Mouse (Mus musculus): ENCODE measurements around the gene Ltbp2. TPM values are rescaled to one million over a fixed set of nuclear protein-coding genes. Genes with fewer than 3 reads are reported as not detected.

The Ltbp2 gene
- polyA plus RNA-seq (2012): 0.23 TPM in 2 replicates

DNA sequence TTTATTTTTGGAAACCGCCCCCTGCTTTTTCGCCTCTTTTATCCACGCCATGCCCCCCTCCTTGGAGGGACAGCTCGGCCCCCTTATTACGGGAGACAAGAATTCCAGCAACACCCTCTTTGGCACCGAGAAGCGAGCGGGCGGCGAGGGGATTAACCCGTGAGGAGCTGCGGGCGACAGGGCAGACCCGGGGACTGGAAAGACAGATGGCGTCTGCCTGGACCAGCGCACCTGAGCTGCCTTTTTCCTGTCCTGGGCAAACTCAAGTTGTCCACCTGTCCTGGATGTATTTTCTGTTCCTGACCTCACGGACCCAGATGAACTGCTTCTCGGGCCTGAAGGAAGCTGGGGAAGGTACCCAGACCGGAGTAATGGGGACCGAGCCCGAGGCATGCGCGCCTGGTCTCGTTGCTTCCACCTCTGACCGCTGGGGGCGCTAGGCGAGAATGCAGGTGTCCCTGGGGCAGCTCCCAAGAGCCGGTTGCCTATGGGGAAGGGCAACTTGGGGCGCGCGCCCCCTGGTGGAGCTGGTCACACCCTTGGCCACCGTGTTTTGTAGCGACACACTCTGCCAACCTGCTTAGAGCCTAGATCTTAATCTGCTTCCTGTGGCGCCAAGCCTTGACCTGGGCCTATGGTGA is at the start of gene Ltbp2:
Gene Ltbp2, minus strand, starts transcription at position 52 of the 641 bp plus-strand sequence.
- peaks cover 13% of the 10 kb centered on the region; the same call in 1 of the 2 replicates for H3K9me3 ChIP-seq (ENCODE audit: control insufficient read depth, low read length)
- H3K4me3 ChIP-seq (replicated peaks): peak within 1 kb of the TSS; percentile 1
- no peaks in the 10 kb centered on the region for H3K36me3 ChIP-seq (ENCODE audit: control insufficient read depth)
- H3K27me3 ChIP-seq (ENCODE audit: control insufficient read depth): peaks cover 81% of the 10 kb centered on the region
- TF ChIP-seq TAL1 (IDR thresholded peaks at IDR 0.05; ENCODE audit: low read length) (no peak), GATA1 (IDR thresholded peaks at IDR 0.05; ENCODE audit: low read length) (0 out of 2 replicates have a peak, but pooled peaks have one; percentile 10)
- peaks cover 15% of the 10 kb centered on the region for H3K4me1 ChIP-seq (ENCODE audit: control insufficient read depth)

DNA sequence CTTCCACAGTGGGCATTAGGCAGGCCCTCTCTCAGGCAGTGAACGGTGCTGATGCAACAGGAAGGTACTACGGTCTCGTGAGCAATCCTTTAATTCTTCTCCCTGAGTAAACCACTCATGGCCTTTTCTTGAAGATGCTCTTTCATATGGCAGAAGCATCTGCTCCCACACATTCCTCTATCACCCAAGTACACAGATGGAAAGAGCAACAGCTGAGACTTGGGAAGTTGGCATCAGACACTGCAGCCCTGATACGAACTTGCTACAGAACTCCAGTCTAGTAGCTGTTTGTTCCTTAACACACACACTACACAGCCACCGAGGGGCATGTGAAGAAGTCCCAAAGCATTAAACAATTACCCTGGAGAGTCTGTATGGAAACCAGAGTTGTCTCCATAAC is 48.0 kb upstream of the Ltbp2 start:
- Histone ChIP-seq H3K36me3 (ENCODE audit: control insufficient read depth) (peaks cover 99% of the 10 kb centered on the region), H3K9me3 (ENCODE audit: control insufficient read depth, low read length) (no peaks in the 10 kb centered on the region), H3K27me3 (ENCODE audit: control insufficient read depth) (no peaks in the 10 kb centered on the region), H3K4me3 (replicated peaks) (no peak overlapping the region), H3K4me1 (ENCODE audit: control insufficient read depth) (no peaks in the 10 kb centered on the region)
- TF ChIP-seq TAL1 (IDR thresholded peaks at IDR 0.05; ENCODE audit: low read length) (no peak), GATA1 (IDR thresholded peaks at IDR 0.05; ENCODE audit: low read length) (no peak)

- TF ChIP-seq GATA1 (IDR thresholded peaks at IDR 0.05; ENCODE audit: low read length): no peak
- no peak for TF ChIP-seq TAL1 (IDR thresholded peaks at IDR 0.05; ENCODE audit: low read length)
- Histone ChIP-seq H3K9me3 (ENCODE audit: control insufficient read depth, low read length) (no peaks in the 10 kb centered on the region), H3K36me3 (ENCODE audit: control insufficient read depth) (peaks cover 100% of the 10 kb centered on the region), H3K4me3 (replicated peaks) (no peak overlapping the region), H3K4me1 (ENCODE audit: control insufficient read depth) (no peaks in the 10 kb centered on the region), H3K27me3 (ENCODE audit: control insufficient read depth) (no peaks in the 10 kb centered on the region)
Measured at GRCm38 (mm10) chr12:84921881-84922419, 45.6 kb upstream of the Ltbp2 start.

DNA sequence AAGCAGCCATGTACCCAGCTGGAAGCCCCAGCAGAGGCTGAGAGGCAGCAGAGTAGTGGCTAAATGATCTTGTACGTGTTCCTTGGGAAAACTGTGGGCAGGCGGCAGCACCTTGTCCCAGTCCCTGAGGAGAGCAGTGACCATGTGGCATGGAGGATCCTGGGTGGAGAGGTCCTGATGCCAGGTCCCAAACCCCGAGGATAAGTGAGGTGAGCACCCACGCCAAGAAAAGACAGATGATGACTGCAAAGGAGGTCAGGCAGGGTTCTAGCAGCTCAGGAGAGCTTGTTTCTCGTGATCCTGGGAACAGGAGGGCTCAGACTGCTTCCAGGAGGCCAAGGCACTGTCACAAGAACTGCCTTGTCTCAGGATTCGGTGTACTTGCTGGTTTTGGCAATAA is 42.5 kb upstream of the Ltbp2 start:
- TF ChIP-seq GATA1 (IDR thresholded peaks at IDR 0.05; ENCODE audit: low read length) (no peak), TAL1 (IDR thresholded peaks at IDR 0.05; ENCODE audit: low read length) (no peak)
- no peaks in the 10 kb centered on the region for H3K9me3 ChIP-seq (ENCODE audit: control insufficient read depth, low read length)
- H3K4me3 ChIP-seq (replicated peaks): no peak overlapping the region
- H3K27me3 ChIP-seq (ENCODE audit: control insufficient read depth): no peaks in the 10 kb centered on the region
- H3K36me3 ChIP-seq (ENCODE audit: control insufficient read depth): peaks cover 85% of the 10 kb centered on the region
- H3K4me1 ChIP-seq (ENCODE audit: control insufficient read depth): no peaks in the 10 kb centered on the region

GRCm38 (mm10) chr12:84917799-84918198 is 41.5 kb upstream of the Ltbp2 start:
- no peaks in the 10 kb centered on the region for H3K9me3 ChIP-seq (ENCODE audit: control insufficient read depth, low read length)
- peaks cover 75% of the 10 kb centered on the region for H3K36me3 ChIP-seq (ENCODE audit: control insufficient read depth)

DNA sequence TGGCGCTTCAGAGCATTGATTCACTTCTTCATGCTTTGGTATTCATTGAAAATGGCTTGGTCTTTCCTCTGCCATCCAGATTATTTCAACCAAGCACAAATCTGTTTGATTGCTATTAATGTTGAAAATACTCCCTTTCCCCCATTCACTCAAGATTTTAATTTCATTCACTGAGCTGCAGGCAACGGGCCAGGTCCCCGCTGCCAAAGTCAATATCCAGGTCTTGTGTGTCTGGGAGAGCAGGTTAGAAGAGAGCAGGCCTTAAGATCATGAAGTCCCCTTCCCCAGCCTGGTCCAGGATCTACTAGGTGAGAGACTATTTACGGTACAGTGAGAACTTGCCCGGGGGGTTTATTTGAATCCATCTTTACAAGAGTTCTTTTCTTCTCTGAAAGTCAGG is 38.6 kb upstream of the Ltbp2 start:
- peaks cover 47% of the 10 kb centered on the region for H3K36me3 ChIP-seq (ENCODE audit: control insufficient read depth)

More at GRCm38 (mm10) chr12:84917799-84918198, 41.5 kb upstream of the Ltbp2 start:
- TF ChIP-seq TAL1 (IDR thresholded peaks at IDR 0.05; ENCODE audit: low read length) (no peak), GATA1 (IDR thresholded peaks at IDR 0.05; ENCODE audit: low read length) (no peak)
- no peaks in the 10 kb centered on the region for H3K27me3 ChIP-seq (ENCODE audit: control insufficient read depth)
- H3K4me1 ChIP-seq (ENCODE audit: control insufficient read depth): no peaks in the 10 kb centered on the region
- H3K4me3 ChIP-seq (replicated peaks): no peak overlapping the region

GRCm38 (mm10) chr12:84912652-84913104 is 36.3 kb upstream of the Ltbp2 start:
- Histone ChIP-seq H3K9me3 (ENCODE audit: control insufficient read depth, low read length) (peaks cover 4% of the 10 kb centered on the region; the same call in 1 of the 2 replicates), H3K27me3 (ENCODE audit: control insufficient read depth) (no peaks in the 10 kb centered on the region), H3K36me3 (ENCODE audit: control insufficient read depth) (peaks cover 24% of the 10 kb centered on the region), H3K4me1 (ENCODE audit: control insufficient read depth) (no peaks in the 10 kb centered on the region), H3K4me3 (replicated peaks) (no peak overlapping the region)
- TF ChIP-seq GATA1 (IDR thresholded peaks at IDR 0.05; ENCODE audit: low read length) (no peak), TAL1 (IDR thresholded peaks at IDR 0.05; ENCODE audit: low read length) (no peak)

More for the DNA sequence above, 38.6 kb upstream of the Ltbp2 start:
- H3K9me3 ChIP-seq (ENCODE audit: control insufficient read depth, low read length): no peaks in the 10 kb centered on the region; the same call in 1 of the 2 replicates
- no peaks in the 10 kb centered on the region for H3K4me1 ChIP-seq (ENCODE audit: control insufficient read depth)
- H3K27me3 ChIP-seq (ENCODE audit: control insufficient read depth): no peaks in the 10 kb centered on the region
- H3K4me3 ChIP-seq (replicated peaks): no peak overlapping the region
- TF ChIP-seq TAL1 (IDR thresholded peaks at IDR 0.05; ENCODE audit: low read length) (no peak), GATA1 (IDR thresholded peaks at IDR 0.05; ENCODE audit: low read length) (no peak)

GRCm38 (mm10) chr12:84911640-84912039 is 35.3 kb upstream of the Ltbp2 start:
- no peak overlapping the region for H3K4me3 ChIP-seq (replicated peaks)
- H3K36me3 ChIP-seq (ENCODE audit: control insufficient read depth): peaks cover 14% of the 10 kb centered on the region
- H3K4me1 ChIP-seq (ENCODE audit: control insufficient read depth): no peaks in the 10 kb centered on the region
- H3K9me3 ChIP-seq (ENCODE audit: control insufficient read depth, low read length): peaks cover 4% of the 10 kb centered on the region; the same call in 1 of the 2 replicates
- TF ChIP-seq TAL1 (IDR thresholded peaks at IDR 0.05; ENCODE audit: low read length): no peak
- no peak for TF ChIP-seq GATA1 (IDR thresholded peaks at IDR 0.05; ENCODE audit: low read length)
- H3K27me3 ChIP-seq (ENCODE audit: control insufficient read depth): no peaks in the 10 kb centered on the region

GRCm38 (mm10) chr12:84910066-84910465 is 33.7 kb upstream of the Ltbp2 start:
- Histone ChIP-seq H3K4me1 (ENCODE audit: control insufficient read depth) (no peaks in the 10 kb centered on the region), H3K9me3 (ENCODE audit: control insufficient read depth, low read length) (peaks cover 4% of the 10 kb centered on the region; the same call in 1 of the 2 replicates), H3K27me3 (ENCODE audit: control insufficient read depth) (0 out of 2 replicates have a peak, but pooled peaks cover 3% of the 10 kb centered on the region), H3K4me3 (replicated peaks) (no peak overlapping the region), H3K36me3 (ENCODE audit: control insufficient read depth) (no peaks in the 10 kb centered on the region; the same call in 1 of the 2 replicates)
- TF ChIP-seq TAL1 (IDR thresholded peaks at IDR 0.05; ENCODE audit: low read length): no peak
- no peak for TF ChIP-seq GATA1 (IDR thresholded peaks at IDR 0.05; ENCODE audit: low read length)
